Mouse (Mus musculus) thymus, adult 18-20 months (tissue): ENCODE measurements around the gene Gm29797.

Experiments
- DNase-seq, 2 experiments: peaks; one replicate each; pipeline ENCODE4 v3.0.0; 2022; ENCODE audit warnings: mixed read lengths in 2 of 2

Gm29797 gene

GRCm38 (mm10) chr2:181698241-181698640, 41.4 kb downstream of the Gm29797 start, which contains the start of gene Lkaaear1:
TSS of gene Lkaaear1 (minus strand) at chr2:181698442.
- no peak for DNase-seq

DNA sequence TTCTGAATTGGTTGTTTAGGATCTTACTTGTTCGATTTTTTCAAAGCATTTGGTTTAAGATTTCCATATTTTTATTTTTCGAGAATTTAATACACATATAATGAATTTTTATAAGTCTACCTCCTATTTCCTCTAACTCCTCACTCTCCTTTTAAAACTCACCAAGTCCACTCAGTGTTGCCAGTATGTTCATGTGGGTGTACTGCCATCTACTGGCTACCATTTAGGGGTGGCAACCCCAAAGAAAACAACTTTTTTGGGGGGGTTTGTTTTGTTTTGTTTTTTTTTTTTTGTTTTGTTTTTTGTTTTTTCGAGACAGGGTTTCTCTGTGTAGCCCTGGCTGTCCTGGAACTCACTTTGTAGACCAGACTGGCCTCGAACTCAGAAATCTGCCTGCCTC, 49.8 kb downstream of the Gm29797 start:
- no peak for DNase-seq
